Mouse (Mus musculus) forebrain, embryonic 10.5 days (tissue): ENCODE data around the gene 9930021J03Rik. TPM values are rescaled to one million over a fixed set of nuclear protein-coding genes. Genes with fewer than 3 reads are reported as not detected.

ENCODE experiments used
- DNase-seq: peaks from one replicate; pipeline ENCODE4 v3.0.0-alpha.2; 2017; ENCODE audit warnings: low spot score; ENCODE audit errors: extremely low spot score
- H3K27ac ChIP-seq: fragments of 300-500 bp; sonication (generic); 2 replicates; pipeline ENCODE4 v1.5.1; 2016; ENCODE audit warnings: mild to moderate bottlenecking
- H3K27me3 ChIP-seq: fragments of 300-500 bp; sonication (generic); 2 replicates; pipeline ENCODE4 v1.6.1; 2016; ENCODE audit warnings: mild to moderate bottlenecking; ENCODE audit not compliant: poor library complexity, severe bottlenecking
- H3K36me3 ChIP-seq: fragments of 300-500 bp; sonication (generic); replicated peaks from 2 replicates; pipeline ENCODE4 v1.6.1; 2016; ENCODE audit warnings: mild to moderate bottlenecking, moderate library complexity
- H3K4me1 ChIP-seq: fragments of 300-500 bp; sonication (generic); 2 replicates; pipeline ENCODE4 v1.6.1; 2016
- H3K4me3 ChIP-seq: fragments of 300-500 bp; sonication (generic); 2 replicates; pipeline ENCODE4 v1.5.1; 2016; ENCODE audit warnings: mild to moderate bottlenecking, moderate library complexity
- H3K9me3 ChIP-seq: fragments of 300-500 bp; sonication (generic); 2 replicates; pipeline ENCODE4 v1.6.1; 2016; ENCODE audit warnings: mild to moderate bottlenecking, moderate library complexity
- WGBS: fragments of 180-500 bp; shearing (Covaris S2); methylation state at CpG from one replicate; pipeline ENCODE4 v1.1.7; 2016; 5-methylcytosine and 5-hydroxymethylcytosine counted together
- polyA plus RNA-seq: library from polyadenylated mRNA; unstranded; fragments of >200 nt; fragmentation: Nextera tagmentation; extraction: Ambion mirVana; gene quantifications from 2 replicates; pipeline ENCODE4 v1.2.1, GENCODE M21; 2016

Gene 9930021J03Rik
- polyA plus RNA-seq, 1 experiment from 2014 or later = 4.2 TPM

DNA sequence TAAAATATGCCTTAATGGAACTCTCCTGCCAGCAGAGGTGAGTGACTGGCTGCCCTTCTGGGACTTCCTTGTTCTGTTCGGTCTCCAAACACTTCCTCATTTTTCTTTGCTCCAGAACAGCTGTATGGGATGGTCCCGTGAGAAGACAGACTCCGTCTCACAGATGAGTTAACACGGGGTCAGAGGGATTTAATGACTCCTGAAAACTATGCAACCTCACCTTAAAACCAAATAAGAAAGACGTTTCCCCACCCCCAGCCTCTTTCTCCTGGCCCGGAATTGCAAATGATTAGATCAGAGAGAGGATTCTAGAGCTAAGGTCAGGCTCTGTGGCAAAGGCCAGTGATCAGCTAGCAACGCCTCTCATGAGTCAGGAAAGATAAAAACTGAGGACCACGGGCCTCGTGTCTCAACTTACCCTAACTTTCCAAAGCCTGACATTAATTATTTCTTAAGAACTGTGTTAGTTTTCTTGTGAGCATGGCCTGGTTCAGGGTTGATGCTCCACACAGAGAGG lies 130.2 kb downstream of the 9930021J03Rik start:
- Histone ChIP-seq H3K4me3 (no peak overlapping the region), H3K9me3 (no peaks in the 10 kb centered on the region), H3K27ac (no peak overlapping the region), H3K27me3 (no peaks in the 10 kb centered on the region), H3K4me1 (no peaks in the 10 kb centered on the region), H3K36me3 (no peaks in the 10 kb centered on the region)
- DNase-seq = no peak
- 68% methylated on average over 9 of the region's 9 CpGs for WGBS

- 97% methylated on average over 7 of the region's 7 CpGs for WGBS
Observed at GRCm38 (mm10) chr19:29674946-29675345, 130.8 kb downstream of the 9930021J03Rik start.

DNA sequence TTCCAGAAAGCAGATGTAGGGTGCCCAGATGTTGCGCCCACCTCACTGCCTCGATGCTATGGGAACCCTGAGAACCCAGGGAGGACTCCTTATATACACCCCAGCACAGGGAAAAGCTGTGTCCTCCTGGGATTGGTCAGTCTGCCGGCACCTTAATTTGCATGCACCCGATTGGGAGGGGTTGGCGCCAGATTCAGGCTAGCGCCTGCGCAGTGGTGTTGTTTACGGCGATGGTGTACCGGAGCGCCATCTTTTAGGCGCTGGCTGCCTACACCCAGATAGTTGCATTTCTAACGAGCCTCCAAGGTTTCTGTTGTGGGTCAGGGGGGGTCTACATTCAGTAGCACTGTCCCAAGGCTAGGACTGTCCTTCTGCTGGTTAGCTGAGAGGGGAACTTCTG lies 133.1 kb downstream of the 9930021J03Rik start:
- no peaks in the 10 kb centered on the region for H3K36me3 ChIP-seq
- no peak overlapping the region for H3K27ac ChIP-seq
- H3K4me1 ChIP-seq = no peaks in the 10 kb centered on the region
- H3K9me3 ChIP-seq = no peaks in the 10 kb centered on the region
- DNase-seq = no peak
- no peak overlapping the region for H3K4me3 ChIP-seq
- 96% methylated on average over 13 of the region's 13 CpGs for WGBS
- no peaks in the 10 kb centered on the region for H3K27me3 ChIP-seq

More at GRCm38 (mm10) chr19:29674946-29675345, 130.8 kb downstream of the 9930021J03Rik start:
- Histone ChIP-seq H3K27me3 (no peaks in the 10 kb centered on the region), H3K27ac (no peak overlapping the region), H3K4me3 (no peak overlapping the region), H3K4me1 (no peaks in the 10 kb centered on the region), H3K36me3 (no peaks in the 10 kb centered on the region), H3K9me3 (no peaks in the 10 kb centered on the region)
- DNase-seq = no peak

DNA sequence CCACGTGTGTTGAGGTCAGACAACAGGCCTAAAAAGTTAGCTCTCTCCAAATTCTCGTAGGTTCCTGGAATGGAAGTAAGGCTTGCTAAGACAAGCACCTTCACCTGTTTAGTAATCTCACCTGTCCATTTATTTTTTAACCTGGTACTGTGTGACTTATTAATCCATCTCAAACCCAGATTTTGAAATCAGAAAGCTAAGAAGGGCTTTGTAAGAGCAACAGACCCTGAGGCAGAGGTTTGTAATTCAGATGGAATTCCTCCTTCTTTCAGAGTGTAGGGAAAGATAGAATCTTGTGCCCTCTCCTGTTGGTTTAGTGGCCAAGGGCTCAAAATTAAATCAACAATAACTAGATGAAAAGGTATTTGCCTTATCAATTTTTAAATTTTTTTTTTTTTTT lies 134.6 kb downstream of the 9930021J03Rik start:
- Histone ChIP-seq H3K4me1 (no peaks in the 10 kb centered on the region), H3K27ac (no peak overlapping the region), H3K27me3 (no peaks in the 10 kb centered on the region), H3K9me3 (no peaks in the 10 kb centered on the region), H3K4me3 (no peak overlapping the region), H3K36me3 (no peaks in the 10 kb centered on the region)
- WGBS = 86% methylated on average over 2 of the region's 2 CpGs
- no peak for DNase-seq

GRCm38 (mm10) chr19:29670247-29670646 lies 135.5 kb downstream of the 9930021J03Rik start:
- no peak overlapping the region for H3K4me3 ChIP-seq
- H3K9me3 ChIP-seq = no peaks in the 10 kb centered on the region
- no peak for DNase-seq
- H3K27ac ChIP-seq = no peak overlapping the region
- WGBS = 90% methylated on average over 6 of the region's 6 CpGs
- H3K27me3 ChIP-seq = no peaks in the 10 kb centered on the region
- H3K36me3 ChIP-seq = no peaks in the 10 kb centered on the region
- no peaks in the 10 kb centered on the region for H3K4me1 ChIP-seq

DNA sequence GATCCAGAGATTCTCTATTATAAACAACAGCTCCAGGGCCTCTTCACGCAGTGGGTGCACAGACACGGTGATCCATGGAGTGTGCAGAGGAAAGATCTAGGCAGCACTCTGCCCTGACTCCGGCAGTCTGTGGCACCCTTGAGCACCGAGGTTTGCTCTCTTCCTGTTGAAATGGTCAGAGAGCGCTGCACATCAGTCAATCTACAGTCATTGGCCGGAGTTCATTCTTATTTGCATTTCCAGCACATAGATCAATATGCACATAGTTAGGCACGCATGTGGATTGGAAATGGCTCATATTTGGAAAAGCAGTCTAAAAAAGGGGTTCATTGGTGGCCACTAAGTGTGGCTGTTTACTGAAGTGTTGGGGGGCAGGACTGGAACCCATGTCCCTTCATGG lies 137.7 kb downstream of the 9930021J03Rik start:
- H3K4me3 ChIP-seq = no peak overlapping the region
- H3K27ac ChIP-seq = no peak overlapping the region
- DNase-seq = no peak
- H3K36me3 ChIP-seq = no peaks in the 10 kb centered on the region
- H3K9me3 ChIP-seq = no peaks in the 10 kb centered on the region
- no peaks in the 10 kb centered on the region for H3K4me1 ChIP-seq
- WGBS = 94% methylated on average over 7 of the region's 7 CpGs
- H3K27me3 ChIP-seq = no peaks in the 10 kb centered on the region

- no peaks in the 10 kb centered on the region for H3K27me3 ChIP-seq
- no peaks in the 10 kb centered on the region for H3K4me1 ChIP-seq
- 71% methylated on average over 5 of the region's 5 CpGs for WGBS
- H3K4me3 ChIP-seq = no peak overlapping the region
- no peak for DNase-seq
- no peak overlapping the region for H3K27ac ChIP-seq
- H3K36me3 ChIP-seq = no peaks in the 10 kb centered on the region
- no peaks in the 10 kb centered on the region for H3K9me3 ChIP-seq
Observed at GRCm38 (mm10) chr19:29666965-29667594, 138.7 kb downstream of the 9930021J03Rik start.

GRCm38 (mm10) chr19:29666164-29666563 lies 139.6 kb downstream of the 9930021J03Rik start:
- no peaks in the 10 kb centered on the region for H3K36me3 ChIP-seq
- H3K9me3 ChIP-seq = no peaks in the 10 kb centered on the region
- H3K27me3 ChIP-seq = no peaks in the 10 kb centered on the region
- no peaks in the 10 kb centered on the region for H3K4me1 ChIP-seq
- H3K4me3 ChIP-seq = no peak overlapping the region
- no peak for DNase-seq
- no peak overlapping the region for H3K27ac ChIP-seq
- WGBS = 81% methylated on average over 4 of the region's 4 CpGs

DNA sequence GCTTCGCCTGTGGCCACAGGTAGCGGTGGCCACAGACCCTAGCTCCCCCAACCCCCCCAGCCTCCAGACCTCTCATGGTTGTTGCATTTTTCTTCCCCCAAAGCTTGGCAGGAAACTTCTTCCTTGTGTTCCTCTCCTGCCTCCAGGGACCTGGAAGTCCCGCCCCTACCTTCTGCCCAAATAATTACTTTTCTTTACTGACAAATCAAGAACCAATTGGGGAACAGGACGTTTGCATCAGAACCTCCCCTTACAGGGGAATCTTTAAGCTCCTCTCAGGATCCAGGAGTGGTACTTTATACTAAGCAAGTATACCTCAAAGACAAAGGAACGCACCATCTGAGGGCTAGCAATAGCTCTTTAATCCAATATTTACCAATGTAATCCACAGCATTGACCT lies 140.9 kb downstream of the 9930021J03Rik start:
- H3K4me1 ChIP-seq = no peaks in the 10 kb centered on the region
- H3K27me3 ChIP-seq = no peaks in the 10 kb centered on the region
- H3K4me3 ChIP-seq = no peak overlapping the region
- no peaks in the 10 kb centered on the region for H3K36me3 ChIP-seq
- H3K27ac ChIP-seq = no peak overlapping the region
- WGBS = 80% methylated on average over 5 of the region's 5 CpGs
- H3K9me3 ChIP-seq = no peaks in the 10 kb centered on the region
- no peak for DNase-seq

Other genes starting within 250 kb of the 9930021J03Rik start
- 17.1 and 17.6 TPM in 2 replicates for gene Ermp1, start 157.6 kb downstream of the 9930021J03Rik start, polyA plus RNA-seq
- gene Mlana, start 108.2 kb downstream of the 9930021J03Rik start, polyA plus RNA-seq = 0.21 and 0.22 TPM in 2 replicates
- 23.2 and 23.4 TPM in 2 replicates for gene Ranbp6, start 7.0 kb upstream of the 9930021J03Rik start, polyA plus RNA-seq
- 0.48 and 0.68 TPM in 2 replicates for gene Il33, start 119.1 kb upstream of the 9930021J03Rik start, polyA plus RNA-seq
- not detected in 2 replicates for gene Trpd52l3, start 197.8 kb upstream of the 9930021J03Rik start, polyA plus RNA-seq
- gene Uhrf2, start 224.5 kb upstream of the 9930021J03Rik start, polyA plus RNA-seq = 78.9 and 80.7 TPM in 2 replicates